Mouse (Mus musculus) ovary, postnatal 14 days (tissue): Measurements from ENCODE around the gene 2210017I01Rik.

Experiments used
- DNase-seq: peaks from one replicate; pipeline ENCODE4 v3.0.0; 2022; ENCODE audit warnings: low spot score

The 2210017I01Rik gene

GRCm38 (mm10) chr3:92565418-92565817 lies 41.9 kb downstream of the 2210017I01Rik start:
- DNase-seq: no peak
